Mouse (Mus musculus) limb, embryonic 11.5 days (tissue): Measurements from ENCODE around the gene Tmem9. TPM values are rescaled to one million over a fixed set of nuclear protein-coding genes. Genes with fewer than 3 reads are reported as not detected.

Experiments
- ATAC-seq: fragments of 200-750 bp; cut with Nextera tagmentation; 2 replicates; pipeline ENCODE4 v1.8.0; 2017; ENCODE audit warnings: low read depth; ENCODE audit not compliant: insufficient number of reproducible peaks, low FRiP score, low TSS enrichment
- DNase-seq: peaks from one replicate; pipeline ENCODE4 v3.0.0-alpha.2; 2015; ENCODE audit warnings: low spot score
- H3K27ac ChIP-seq: fragments of 300-500 bp; sonication (generic); replicated peaks from 2 replicates; pipeline ENCODE4 v1.5.1; 2014; ENCODE audit warnings: low read depth, mild to moderate bottlenecking, low read length
- H3K27me3 ChIP-seq: fragments of 300-500 bp; sonication (generic); 2 replicates; pipeline ENCODE4 v1.6.1; 2014; ENCODE audit warnings: mild to moderate bottlenecking, low read length, mixed read lengths; ENCODE audit not compliant: control insufficient read depth, insufficient read depth
- H3K36me3 ChIP-seq: fragments of 300-500 bp; sonication (generic); 2 replicates; pipeline ENCODE4 v1.6.1; 2014; ENCODE audit warnings: mild to moderate bottlenecking, low read length, moderate library complexity, mixed read lengths; ENCODE audit not compliant: control insufficient read depth, insufficient read depth
- H3K4me1 ChIP-seq: fragments of 300-500 bp; sonication (generic); 2 replicates; pipeline ENCODE4 v1.6.1; 2014; ENCODE audit warnings: low read length, mixed read lengths; ENCODE audit not compliant: control insufficient read depth, insufficient read depth
- H3K4me2 ChIP-seq: fragments of 300-500 bp; sonication (generic); 2 replicates; pipeline ENCODE4 v1.6.1; 2014; ENCODE audit warnings: low read depth, mild to moderate bottlenecking, moderate library complexity; ENCODE audit not compliant: severe bottlenecking
- H3K4me3 ChIP-seq: fragments of 300-500 bp; sonication (generic); 2 replicates; pipeline ENCODE4 v1.5.1; 2014; ENCODE audit warnings: low read depth, low read length
- H3K9ac ChIP-seq: fragments of 300-500 bp; sonication (generic); 2 replicates; pipeline ENCODE4 v1.6.1; 2014; ENCODE audit warnings: mild to moderate bottlenecking, low read length
- H3K9me3 ChIP-seq: fragments of 300-500 bp; sonication (generic); 2 replicates; pipeline ENCODE4 v1.6.1; 2016; ENCODE audit warnings: low read length; ENCODE audit not compliant: control insufficient read depth
- WGBS: fragments of 180-500 bp; shearing (Covaris S2); extraction: QIAGEN DNeasy Blood & Tissue Kit; methylation state at CpG from one replicate; pipeline ENCODE4 v1.1.7; 2014; 5-methylcytosine and 5-hydroxymethylcytosine counted together
- polyA plus RNA-seq: library from polyadenylated mRNA; unstranded; fragments of >200 nt; fragmentation: Nextera tagmentation; extraction: Ambion mirVana; gene quantifications from 2 replicates; pipeline ENCODE4 v1.2.1, GENCODE M21; 2014

Gene Tmem9
- polyA plus RNA-seq, 1 experiment from 2014 or later: 99.8 TPM

DNA sequence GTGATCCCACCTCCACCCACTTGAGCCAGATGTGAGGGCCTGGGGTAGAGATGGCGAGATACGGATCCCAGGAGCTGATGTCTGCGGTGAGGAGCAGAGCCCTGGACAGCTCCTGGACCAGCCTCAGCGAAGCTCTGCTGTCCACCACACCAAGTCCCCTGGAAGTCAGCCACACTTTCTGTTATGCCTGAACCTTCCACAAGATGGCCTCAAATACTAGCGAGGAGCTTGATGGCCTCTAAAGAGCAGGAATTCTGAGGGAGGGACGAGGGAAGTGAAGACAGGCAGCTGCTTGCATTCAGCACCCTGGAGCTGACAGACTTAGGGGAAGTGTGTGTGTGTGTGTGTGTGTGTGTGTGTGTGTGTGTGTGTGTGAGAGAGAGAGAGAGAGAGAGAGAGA, 43.5 kb downstream of the Tmem9 start:
- DNase-seq: peak; percentile 80
- Histone ChIP-seq H3K4me1 (peaks cover 8% of the 10 kb centered on the region; the same call in 1 of the 2 replicates), H3K27me3 (peaks cover 27% of the 10 kb centered on the region), H3K4me2 (peak overlapping the region; percentile 50), H3K4me3 (peak overlapping the region; percentile 27), H3K9me3 (no peaks in the 10 kb centered on the region), H3K27ac (no peak overlapping the region), H3K9ac (no peak overlapping the region), H3K36me3 (no peaks in the 10 kb centered on the region)
- 0% methylated on average over 6 of the region's 6 CpGs for WGBS
- peak; percentile 77; the same call in 1 of the 2 replicates for ATAC-seq

DNA sequence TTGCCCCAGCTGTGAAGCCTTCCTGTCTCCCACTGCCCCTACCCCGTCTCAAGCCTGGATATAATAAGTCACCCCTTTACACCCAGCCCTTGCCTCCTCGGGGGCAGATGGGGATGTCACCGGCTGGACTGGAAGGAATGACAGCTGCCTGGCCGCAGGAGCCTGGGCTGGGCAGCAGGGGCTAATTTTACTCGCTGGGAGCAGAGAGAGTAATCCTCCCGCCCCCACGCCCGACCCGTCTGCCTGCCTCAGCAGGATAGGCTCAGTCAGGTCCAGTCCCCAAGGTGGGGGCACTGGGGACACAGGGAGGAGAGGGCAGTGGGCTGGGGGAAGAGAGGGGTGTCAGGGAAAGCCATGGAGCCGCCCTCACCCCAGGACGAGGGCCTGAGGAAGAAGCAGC, 44.6 kb downstream of the Tmem9 start, which contains the start of gene Cacna1s:
Gene Cacna1s (plus strand): TSS at position 204 of the 400 bp plus-strand sequence.
- Histone ChIP-seq H3K4me1 (peaks cover 8% of the 10 kb centered on the region; the same call in 1 of the 2 replicates), H3K9me3 (no peaks in the 10 kb centered on the region), H3K27me3 (peaks cover 27% of the 10 kb centered on the region), H3K27ac (no peak within 1 kb of the TSS), H3K9ac (no peak within 1 kb of the TSS), H3K36me3 (no peaks in the 10 kb centered on the region), H3K4me2 (no peak within 1 kb of the TSS), H3K4me3 (no peak within 1 kb of the TSS)
- no peak for ATAC-seq
- 23% methylated on average over 11 of the region's 11 CpGs for WGBS
- no peak for DNase-seq

DNA sequence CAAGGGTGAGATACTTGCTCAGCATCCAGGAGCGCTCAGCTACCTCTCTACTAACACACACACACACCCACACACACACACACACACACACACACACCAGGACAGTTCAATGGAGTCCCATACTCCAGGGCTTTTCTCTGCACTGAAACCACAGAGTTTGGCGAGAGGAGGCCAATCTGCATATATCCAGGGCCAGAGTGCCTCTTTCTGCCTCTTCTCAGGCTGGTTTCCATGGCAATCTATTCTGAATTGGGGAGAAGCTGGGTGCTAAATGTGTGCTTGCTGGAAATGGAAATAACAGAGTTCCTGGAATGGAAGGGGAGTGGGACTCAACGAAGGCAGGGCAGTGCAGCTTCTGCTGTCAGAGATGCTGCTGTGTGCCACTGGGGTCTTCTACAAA, 47.8 kb downstream of the Tmem9 start:
- 75% methylated on average over 3 of the region's 3 CpGs for WGBS

DNA sequence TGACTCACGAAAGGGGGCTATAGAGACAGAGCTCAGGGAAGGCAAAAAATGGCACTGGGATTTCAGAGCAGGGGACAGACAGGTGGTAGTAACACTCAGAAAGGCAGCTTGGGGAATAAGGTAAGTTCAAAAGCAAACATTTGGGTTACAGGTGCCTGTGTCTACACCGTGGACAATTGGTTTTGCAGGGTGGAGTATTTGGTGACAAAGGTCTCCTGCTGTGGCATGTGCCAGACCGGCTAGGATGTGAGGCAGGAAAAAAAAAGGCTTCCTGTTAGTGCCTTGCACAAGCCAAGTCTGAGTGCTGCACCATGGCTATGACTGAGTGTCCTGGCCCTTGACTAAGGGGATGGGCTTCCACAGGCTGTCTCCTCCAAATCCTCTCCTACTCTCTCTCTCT, 50.6 kb downstream of the Tmem9 start:
- Histone ChIP-seq H3K9me3 (no peaks in the 10 kb centered on the region), H3K9ac (no peak overlapping the region), H3K36me3 (no peaks in the 10 kb centered on the region), H3K27ac (no peak overlapping the region), H3K4me3 (no peak overlapping the region), H3K27me3 (no peaks in the 10 kb centered on the region), H3K4me1 (no peaks in the 10 kb centered on the region), H3K4me2 (no peak overlapping the region)
- DNase-seq (no peak), ATAC-seq (no peak)
- WGBS: 47% methylated on average over 3 of the region's 3 CpGs

More for the DNA sequence above, 47.8 kb downstream of the Tmem9 start:
- H3K9ac ChIP-seq: no peak overlapping the region
- ATAC-seq (no peak), DNase-seq (no peak)
- peaks cover 6% of the 10 kb centered on the region; the same call in 1 of the 2 replicates for H3K4me1 ChIP-seq
- H3K27me3 ChIP-seq: peaks cover 11% of the 10 kb centered on the region
- H3K4me3 ChIP-seq: no peak overlapping the region
- H3K4me2 ChIP-seq: no peak overlapping the region
- H3K36me3 ChIP-seq: no peaks in the 10 kb centered on the region
- no peak overlapping the region for H3K27ac ChIP-seq
- H3K9me3 ChIP-seq: no peaks in the 10 kb centered on the region

DNA sequence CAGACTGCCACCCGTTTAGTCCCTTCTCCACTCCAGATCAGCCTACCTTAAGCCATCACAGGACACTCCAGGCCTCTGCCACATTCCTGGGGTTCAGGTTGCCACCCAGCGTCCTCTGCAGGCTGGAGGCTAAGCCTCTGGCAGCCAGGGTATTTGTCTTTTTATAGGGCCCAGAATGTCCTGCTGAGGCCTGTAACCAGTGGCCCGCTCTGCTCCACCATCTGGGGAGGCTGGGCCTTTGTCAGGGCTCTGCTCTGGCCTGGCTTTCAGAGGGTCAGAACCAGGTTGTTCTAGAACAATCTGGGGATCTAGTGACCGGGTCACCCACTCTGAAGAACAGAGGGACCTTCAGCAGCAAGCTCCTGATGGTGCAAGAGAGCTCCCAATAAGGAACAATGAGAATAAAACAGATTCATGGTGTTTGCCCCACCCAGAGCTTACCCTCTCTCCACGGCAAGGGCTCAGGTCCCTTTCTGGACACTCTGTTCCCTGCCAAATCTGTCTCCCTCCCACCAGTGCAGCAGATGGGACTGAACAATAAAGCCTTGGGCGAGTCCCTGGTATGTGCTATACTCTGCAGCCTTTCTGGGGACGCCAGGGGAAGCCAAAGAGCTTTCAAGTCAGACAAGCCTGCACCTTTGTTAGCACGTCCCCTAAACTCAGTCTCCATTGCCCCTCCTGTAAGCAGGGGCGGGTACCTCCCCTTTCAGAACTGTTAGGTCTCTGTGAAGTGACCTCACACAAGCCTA, 53.3 kb downstream of the Tmem9 start:
- ATAC-seq: no peak
- DNase-seq: no peak
- Histone ChIP-seq H3K9ac (no peak overlapping the region), H3K4me2 (no peak overlapping the region), H3K4me1 (no peaks in the 10 kb centered on the region), H3K27ac (no peak overlapping the region), H3K27me3 (no peaks in the 10 kb centered on the region), H3K9me3 (no peaks in the 10 kb centered on the region), H3K36me3 (no peaks in the 10 kb centered on the region), H3K4me3 (no peak overlapping the region)
- WGBS: 53% methylated on average over 9 of the region's 9 CpGs

DNA sequence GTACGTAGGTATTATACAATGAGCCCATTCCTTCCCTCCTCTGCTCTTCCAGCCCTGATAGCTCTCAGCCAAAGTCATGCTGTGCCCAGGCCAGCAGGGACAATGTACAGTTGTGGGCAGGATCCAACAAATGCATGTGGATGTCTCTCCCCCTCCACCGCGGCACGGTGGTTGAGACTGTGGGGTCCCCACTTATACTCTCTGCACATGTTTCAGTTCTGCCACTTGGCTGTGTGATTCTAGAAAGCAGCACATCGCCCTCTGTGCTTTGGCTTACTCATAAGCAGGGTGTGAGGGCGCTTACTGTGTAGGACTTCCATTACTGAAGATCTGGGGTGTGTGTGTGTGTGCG, 53.8 kb downstream of the Tmem9 start:
- 88% methylated on average over 7 of the region's 7 CpGs for WGBS
- H3K27ac ChIP-seq: no peak overlapping the region
- no peak overlapping the region for H3K9ac ChIP-seq
- no peaks in the 10 kb centered on the region for H3K36me3 ChIP-seq
- DNase-seq (no peak), ATAC-seq (no peak)
- no peak overlapping the region for H3K4me3 ChIP-seq
- no peak overlapping the region for H3K4me2 ChIP-seq
- no peaks in the 10 kb centered on the region for H3K9me3 ChIP-seq
- H3K4me1 ChIP-seq: no peaks in the 10 kb centered on the region
- H3K27me3 ChIP-seq: no peaks in the 10 kb centered on the region

DNA sequence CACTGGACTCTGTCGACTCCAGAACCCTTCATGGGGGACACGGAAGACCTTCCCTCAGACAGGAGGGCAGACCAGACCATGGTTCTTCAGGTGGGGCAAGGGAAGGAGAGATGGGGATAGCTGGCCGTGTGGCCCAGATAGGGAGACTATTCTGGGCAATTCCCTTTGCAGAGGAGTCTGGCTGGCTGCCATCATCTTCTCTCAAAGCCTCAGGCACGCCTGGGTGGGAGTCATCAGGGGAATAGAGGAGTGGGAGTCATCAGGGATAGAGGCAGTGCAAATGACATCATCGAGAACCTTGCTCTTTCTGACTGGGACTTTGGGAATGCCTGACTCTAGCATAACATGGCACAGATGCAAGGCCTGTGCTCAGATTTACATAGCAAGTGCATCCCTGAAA, 56.0 kb downstream of the Tmem9 start:
- Histone ChIP-seq H3K4me2 (no peak overlapping the region), H3K27ac (no peak overlapping the region), H3K9me3 (no peaks in the 10 kb centered on the region), H3K4me1 (no peaks in the 10 kb centered on the region), H3K27me3 (no peaks in the 10 kb centered on the region), H3K4me3 (no peak overlapping the region), H3K9ac (no peak overlapping the region), H3K36me3 (no peaks in the 10 kb centered on the region)
- ATAC-seq: no peak
- 77% methylated on average over 5 of the region's 5 CpGs for WGBS
- DNase-seq: no peak

DNA sequence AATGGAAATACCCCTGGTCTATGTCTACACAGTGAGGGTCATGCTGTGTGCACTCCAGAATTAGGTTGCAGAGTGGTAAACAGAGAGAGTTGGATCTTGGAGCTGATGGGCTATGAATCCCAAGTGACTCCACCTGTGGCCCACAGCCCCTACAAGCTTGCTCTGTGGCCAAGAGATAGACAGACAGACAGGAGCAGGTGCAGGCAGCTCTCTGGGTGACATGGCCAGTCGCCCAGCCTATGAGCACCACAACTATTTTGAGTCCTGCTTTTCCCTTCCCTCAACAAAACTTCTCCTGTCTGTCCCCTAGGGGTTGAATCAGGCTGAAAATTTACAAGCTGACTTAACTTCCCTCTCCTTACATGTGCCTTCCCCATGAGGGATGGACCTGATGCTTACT, 58.7 kb downstream of the Tmem9 start:
- no peak for DNase-seq
- Histone ChIP-seq H3K4me1 (no peaks in the 10 kb centered on the region), H3K9ac (no peak overlapping the region), H3K4me2 (no peak overlapping the region), H3K27ac (no peak overlapping the region), H3K27me3 (no peaks in the 10 kb centered on the region), H3K36me3 (no peaks in the 10 kb centered on the region), H3K4me3 (no peak overlapping the region), H3K9me3 (no peaks in the 10 kb centered on the region)
- ATAC-seq: no peak
- 50% methylated on average over 1 of the region's 1 CpGs for WGBS

DNA sequence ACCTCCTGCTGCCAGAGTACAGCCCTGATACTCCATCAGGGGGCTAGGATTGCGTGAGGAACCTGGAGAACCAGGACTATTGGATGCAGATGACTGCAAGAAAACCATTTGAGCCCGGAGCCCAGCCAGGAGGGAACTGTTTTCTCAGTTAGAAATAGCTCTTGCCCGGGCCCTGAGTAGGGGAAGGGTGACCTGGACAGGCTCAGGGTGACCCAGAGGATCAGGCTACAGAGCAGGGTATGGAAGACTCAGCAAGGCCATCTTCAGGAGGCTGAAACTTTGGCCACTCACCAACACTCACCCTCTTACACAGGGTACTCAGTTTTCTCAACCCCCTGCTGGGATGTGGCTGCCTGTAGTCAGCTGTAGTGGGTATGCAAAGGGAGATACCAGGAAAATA, 59.6 kb downstream of the Tmem9 start:
- DNase-seq (no peak), ATAC-seq (no peak)
- Histone ChIP-seq H3K4me3 (no peak overlapping the region), H3K9ac (no peak overlapping the region), H3K27me3 (no peaks in the 10 kb centered on the region), H3K9me3 (no peaks in the 10 kb centered on the region), H3K27ac (no peak overlapping the region), H3K4me1 (no peaks in the 10 kb centered on the region), H3K4me2 (no peak overlapping the region), H3K36me3 (no peaks in the 10 kb centered on the region)
- 56% methylated on average over 3 of the region's 3 CpGs for WGBS
